Mouse (Mus musculus) embryonic fibroblast, embryonic 13.5 days (primary cell): ENCODE results near the gene Rab3b.

Experiments used
- CTCF ChIP-seq: IDR thresholded peaks from 2 replicates; pipeline ENCODE4 v1.5.1; 2011; ENCODE audit warnings: mild to moderate bottlenecking, control low read depth, low read length, moderate library complexity, borderline replicate concordance; ENCODE audit not compliant: insufficient read depth
- POLR2A ChIP-seq: IDR thresholded peaks from 2 replicates; pipeline ENCODE4 v1.6.1; 2011; ENCODE audit warnings: low read depth, mild to moderate bottlenecking, control low read depth, low read length, moderate library complexity

DNA sequence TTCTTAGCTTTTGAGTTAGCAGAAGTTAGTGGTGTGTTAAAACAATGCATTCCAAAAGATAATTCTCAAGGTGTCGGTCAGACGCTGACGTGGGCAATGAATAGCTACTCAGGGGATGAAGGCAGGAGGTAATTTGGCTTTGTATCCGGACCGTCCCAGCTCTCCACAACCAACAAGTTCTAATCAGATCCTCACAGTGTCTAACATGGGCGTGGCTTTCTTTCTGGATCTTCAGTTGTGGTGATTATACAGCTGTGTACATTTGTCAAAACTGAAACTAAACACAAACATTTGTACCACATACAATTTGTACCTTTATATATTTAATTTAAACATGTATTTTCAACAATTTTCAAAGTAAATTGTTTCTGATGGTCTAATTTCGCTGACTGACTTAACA, 12.1 kb upstream of the Rab3b start:
- TF ChIP-seq POLR2A (no peak), CTCF (no peak)
